Mouse (Mus musculus) embryo, embryonic 9.5 days (tissue): ENCODE data around the gene Ppp1r37.
A peak's percentile ranks its signal among the peaks of the same experiment; 100 is the strongest.
"Not testable (repeated sequence)": the region's sequence is repeated elsewhere in the genome, so short reads cannot be mapped to it uniquely, and the experiment has no call there.

Experiments
- DNase-seq: peaks from one replicate; pipeline ENCODE4 v3.0.0-alpha.2; 2017; ENCODE audit errors: extremely low spot score

The Ppp1r37 gene

GRCm38 (mm10) chr7:19562643-19563410 is at the start of gene Ppp1r37:
Gene Ppp1r37 (minus strand): TSS chr7:19563076.
- DNase-seq = no peak

- no peak for DNase-seq
Observed at GRCm38 (mm10) chr7:19610969-19611368, 48.1 kb upstream of the Ppp1r37 start.

- DNase-seq = no peak
Observed at GRCm38 (mm10) chr7:19609641-19610332, 46.9 kb upstream of the Ppp1r37 start.

- no peak for DNase-seq
Observed at GRCm38 (mm10) chr7:19607291-19607690, 44.4 kb upstream of the Ppp1r37 start.

- not testable (repeated sequence) for DNase-seq
Observed at GRCm38 (mm10) chr7:19604606-19605214, 41.8 kb upstream of the Ppp1r37 start.

GRCm38 (mm10) chr7:19603849-19604605 is 41.2 kb upstream of the Ppp1r37 start, which contains the start of gene Clasrp:
Gene Clasrp (minus strand): TSS chr7:19604486.
- peak; percentile 95 for DNase-seq

GRCm38 (mm10) chr7:19603055-19603454 is 40.2 kb upstream of the Ppp1r37 start:
- DNase-seq = no peak

GRCm38 (mm10) chr7:19600562-19600961 is 37.7 kb upstream of the Ppp1r37 start:
- no peak for DNase-seq

- no peak for DNase-seq
Observed at GRCm38 (mm10) chr7:19593061-19593730, 30.3 kb upstream of the Ppp1r37 start.

- peak; percentile 71 for DNase-seq
Observed at GRCm38 (mm10) chr7:19589917-19590316, 27.0 kb upstream of the Ppp1r37 start.

- no peak for DNase-seq
Observed at GRCm38 (mm10) chr7:19589207-19589606, 26.3 kb upstream of the Ppp1r37 start.

GRCm38 (mm10) chr7:19586269-19586668 is 23.4 kb upstream of the Ppp1r37 start:
- no peak for DNase-seq

GRCm38 (mm10) chr7:19580634-19581033 is 17.8 kb upstream of the Ppp1r37 start:
- DNase-seq = no peak

- DNase-seq = no peak
Observed at GRCm38 (mm10) chr7:19579751-19580150, 16.9 kb upstream of the Ppp1r37 start.

GRCm38 (mm10) chr7:19578436-19578835 is 15.6 kb upstream of the Ppp1r37 start:
- no peak for DNase-seq

GRCm38 (mm10) chr7:19577877-19578414 is 15.1 kb upstream of the Ppp1r37 start:
- DNase-seq = no peak

- DNase-seq = no peak
Observed at GRCm38 (mm10) chr7:19577141-19577852, 14.4 kb upstream of the Ppp1r37 start, which contains the start of the genes Zfp296 and Gemin7. Gene Zfp296 (plus strand): TSS chr7:19577287. Gene Gemin7 (minus strand): TSS chr7:19577595.

- DNase-seq = no peak
Observed at GRCm38 (mm10) chr7:19575559-19575958, 12.7 kb upstream of the Ppp1r37 start.

GRCm38 (mm10) chr7:19573776-19574140 is 10.9 kb upstream of the Ppp1r37 start:
- DNase-seq = no peak
